Mouse (Mus musculus) limb, embryonic 15.5 days (tissue): ENCODE measurements around the gene Gm3139. TPM values are rescaled to one million over a fixed set of nuclear protein-coding genes. Genes with fewer than 3 reads are reported as not detected.
"Not testable (repeated sequence)": the region's sequence is repeated elsewhere in the genome, so short reads cannot be mapped to it uniquely, and the experiment has no call there.

ENCODE experiments used
- ATAC-seq: fragments of 200-750 bp; cut with Nextera tagmentation; 2 replicates; pipeline ENCODE4 v1.8.0; 2017; ENCODE audit warnings: low read depth, moderate TSS enrichment; ENCODE audit not compliant: insufficient number of reproducible peaks, low FRiP score, low TSS enrichment
- H3K27ac ChIP-seq: fragments of 300-500 bp; sonication (generic); 2 replicates; pipeline ENCODE4 v1.5.1; 2015; ENCODE audit warnings: moderate library complexity, mild to moderate bottlenecking, inconsistent platforms
- H3K27me3 ChIP-seq: fragments of 300-500 bp; sonication (generic); 2 replicates; pipeline ENCODE4 v1.6.1; 2015; ENCODE audit warnings: inconsistent platforms
- H3K36me3 ChIP-seq: fragments of 300-500 bp; sonication (generic); 2 replicates; pipeline ENCODE4 v1.6.1; 2015; ENCODE audit warnings: inconsistent platforms
- H3K4me1 ChIP-seq: fragments of 300-500 bp; sonication (generic); 2 replicates; pipeline ENCODE4 v1.6.1; 2015; ENCODE audit warnings: inconsistent platforms
- H3K4me2 ChIP-seq: fragments of 300-500 bp; sonication (generic); 2 replicates; pipeline ENCODE4 v1.6.1; 2015; ENCODE audit warnings: mild to moderate bottlenecking, inconsistent platforms
- H3K4me3 ChIP-seq: fragments of 300-500 bp; sonication (generic); 2 replicates; pipeline ENCODE4 v1.5.1; 2015; ENCODE audit warnings: mild to moderate bottlenecking, inconsistent platforms
- H3K9ac ChIP-seq: fragments of 300-500 bp; sonication (generic); 2 replicates; pipeline ENCODE4 v1.6.1; 2015; ENCODE audit warnings: inconsistent platforms
- H3K9me3 ChIP-seq: fragments of 300-500 bp; sonication (generic); 2 replicates; pipeline ENCODE4 v1.6.1; 2016; ENCODE audit warnings: inconsistent platforms
- WGBS: fragments of 180-500 bp; shearing (Covaris S2); methylation state at CpG from one replicate; pipeline ENCODE4 v1.1.7; 2015; 5-methylcytosine and 5-hydroxymethylcytosine counted together
- polyA plus RNA-seq: library from polyadenylated mRNA; unstranded; fragments of >200 nt; fragmentation: Nextera tagmentation; extraction: Ambion mirVana; gene quantifications from 2 replicates; pipeline ENCODE4 v1.2.1, GENCODE M21; 2015

Gene Gm3139
- not detected in 2 replicates for polyA plus RNA-seq

DNA sequence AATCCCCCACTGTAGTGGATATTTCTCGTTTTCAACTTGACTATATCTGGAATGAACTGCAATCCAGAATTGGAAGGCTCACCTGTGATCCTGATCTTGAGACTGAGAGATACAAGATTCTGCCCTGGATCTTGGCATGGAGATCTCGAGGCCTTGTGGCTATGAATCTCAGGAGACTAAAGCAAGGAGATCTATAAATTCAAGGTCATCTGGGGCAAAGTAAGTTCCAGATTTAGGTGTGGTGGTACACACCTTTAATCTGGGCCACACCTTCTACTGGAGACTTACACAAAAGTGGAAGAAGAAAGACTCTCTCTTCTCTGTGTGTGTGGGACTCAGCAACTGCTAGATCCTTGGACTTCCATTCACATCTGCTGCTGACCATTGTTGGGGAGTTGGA is at the start of gene Gm3139:
Gm3139 (plus strand) TSS at position 301 of the 400 bp plus-strand sequence.
- H3K9me3 ChIP-seq, H3K27ac ChIP-seq, H3K4me2 ChIP-seq, H3K9ac ChIP-seq, ATAC-seq, H3K27me3 ChIP-seq, H3K4me3 ChIP-seq, H3K36me3 ChIP-seq, H3K4me1 ChIP-seq: not testable (repeated sequence)
- WGBS: no CpG with 5 or more reads among the region's 2 CpGs

Other genes starting within 250 kb of the Gm3139 start
- not detected in 2 replicates for gene A430089I19Rik, start 219.5 kb upstream of the Gm3139 start, polyA plus RNA-seq
- not detected in 2 replicates for gene Gm6502, start 211.9 kb upstream of the Gm3139 start, polyA plus RNA-seq
- gene AA792892, start 186.5 kb upstream of the Gm3139 start, polyA plus RNA-seq: not detected in 2 replicates
- gene Gm7682, start 80.5 kb upstream of the Gm3139 start, polyA plus RNA-seq: not detected in 2 replicates
- gene Gm3147, start 90.1 kb downstream of the Gm3139 start, polyA plus RNA-seq: not detected in 2 replicates
- not detected in 2 replicates for gene Gm6509, start 97.7 kb downstream of the Gm3139 start, polyA plus RNA-seq
- not detected in 2 replicates for gene Gm6205, start 122.1 kb downstream of the Gm3139 start, polyA plus RNA-seq